Mouse (Mus musculus): ENCODE results near the gene Gm20388.
"Not testable (repeated sequence)": the region's sequence is repeated elsewhere in the genome, so short reads cannot be mapped to it uniquely, and the experiment has no call there.

Gm20388 gene

GRCm38 (mm10) chr8:123404521-123404920 lies 3493.9 kb downstream of the Gm20388 start:
- no peak for DNase-seq (ENCODE audit: low spot score)

- peak; percentile 54 for DNase-seq (ENCODE audit: low spot score)
Observed at GRCm38 (mm10) chr8:123406786-123407185, 3496.1 kb downstream of the Gm20388 start, which contains the start of gene Mc1r. Mc1r (plus strand) TSS chr8:123407107.

GRCm38 (mm10) chr8:123407612-123408011 lies 3497.0 kb downstream of the Gm20388 start:
- DNase-seq (ENCODE audit: low spot score): no peak

DNA sequence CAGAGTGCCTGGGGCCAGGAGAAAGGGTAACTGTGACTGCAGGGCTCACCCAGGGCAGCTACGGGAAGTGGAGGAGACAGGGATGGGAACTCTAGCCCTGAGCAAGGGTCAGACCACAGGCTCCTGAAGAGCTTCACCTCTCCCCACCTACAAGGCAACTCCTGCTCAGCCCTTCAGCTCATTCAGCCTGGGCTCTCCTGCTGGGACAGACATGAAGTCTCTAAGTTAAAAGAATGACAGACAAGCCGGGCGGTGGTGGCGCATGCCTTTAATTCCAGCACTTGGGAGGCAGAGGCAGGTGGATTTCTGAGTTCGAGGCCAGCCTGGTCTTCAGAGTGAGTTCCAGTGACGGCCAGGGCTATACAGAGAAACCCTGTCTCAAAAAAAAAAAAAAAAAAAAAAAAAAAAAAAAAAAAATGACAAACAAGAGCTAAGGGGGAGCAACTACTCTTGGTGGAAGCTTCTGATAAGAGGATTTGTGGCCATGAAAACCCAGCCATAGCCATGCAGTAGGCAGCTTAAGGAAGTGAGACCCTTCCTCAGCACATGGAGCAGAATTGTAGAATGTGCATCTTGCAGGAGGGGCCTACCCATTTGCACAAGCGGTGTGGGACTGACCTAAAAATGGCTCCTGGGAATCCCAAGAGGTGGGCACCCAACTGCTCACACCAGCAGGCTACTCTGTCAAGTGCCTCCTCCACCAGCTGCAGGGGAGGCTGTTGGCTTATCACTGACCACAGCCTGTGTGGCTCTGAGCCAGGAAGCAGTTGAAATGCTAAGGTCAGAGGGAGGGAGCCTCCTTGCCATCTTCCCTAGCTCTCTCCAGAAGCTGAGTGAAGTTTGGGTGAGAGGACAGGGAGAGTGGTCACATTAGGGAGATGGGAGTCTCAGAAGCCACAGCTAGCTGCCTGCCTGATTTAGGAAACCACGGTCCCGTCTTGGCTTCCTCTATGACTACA lies 3498.2 kb downstream of the Gm20388 start:
- peak; percentile 55 for DNase-seq (ENCODE audit: low spot score)

DNA sequence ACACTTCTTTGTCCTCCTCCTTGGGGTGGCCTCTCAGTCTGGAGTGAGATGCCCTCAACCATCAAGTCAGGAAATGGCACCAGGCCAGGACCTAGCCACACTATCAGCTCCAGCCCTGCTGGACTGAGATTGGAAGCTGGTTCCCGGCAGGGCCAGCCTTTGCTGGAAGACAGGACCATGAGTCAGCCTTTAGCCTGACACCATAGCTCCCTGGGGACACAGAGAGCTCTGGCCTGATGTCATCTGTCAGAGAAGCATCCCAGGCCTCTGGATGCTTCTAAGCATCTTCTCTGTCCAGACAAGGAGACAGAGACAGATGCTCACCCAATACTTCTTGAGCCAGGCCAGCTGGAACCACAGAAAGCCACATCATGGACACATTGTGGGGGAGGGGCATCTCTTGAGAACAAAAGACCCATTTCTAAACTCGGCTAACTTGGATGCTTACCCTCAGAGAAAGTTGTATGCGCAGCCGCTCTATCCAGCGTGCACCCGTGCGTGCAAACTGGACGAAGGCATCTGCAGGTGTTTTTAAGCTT lies 3499.5 kb downstream of the Gm20388 start:
- no peak for DNase-seq (ENCODE audit: low spot score)

DNA sequence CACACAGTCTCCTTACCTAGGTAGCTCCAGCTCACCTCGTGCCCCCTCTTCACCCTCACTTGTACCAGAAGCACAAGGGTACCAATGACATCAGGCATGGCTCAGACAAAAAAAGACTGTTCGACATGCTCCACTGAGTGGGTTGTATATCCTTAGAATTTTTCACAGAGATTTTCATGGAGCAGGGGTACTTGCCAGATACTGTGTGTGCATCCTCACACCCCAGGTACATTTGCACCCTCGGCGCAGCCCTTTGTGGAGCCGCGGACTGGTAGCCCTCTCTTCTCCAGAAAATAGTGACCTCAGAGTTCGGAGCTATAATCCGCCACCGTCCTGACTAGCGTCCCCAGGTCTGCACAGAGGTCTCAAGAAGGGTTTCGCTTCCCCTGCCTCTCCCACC lies 3500.1 kb downstream of the Gm20388 start:
- DNase-seq (ENCODE audit: low spot score): no peak

DNA sequence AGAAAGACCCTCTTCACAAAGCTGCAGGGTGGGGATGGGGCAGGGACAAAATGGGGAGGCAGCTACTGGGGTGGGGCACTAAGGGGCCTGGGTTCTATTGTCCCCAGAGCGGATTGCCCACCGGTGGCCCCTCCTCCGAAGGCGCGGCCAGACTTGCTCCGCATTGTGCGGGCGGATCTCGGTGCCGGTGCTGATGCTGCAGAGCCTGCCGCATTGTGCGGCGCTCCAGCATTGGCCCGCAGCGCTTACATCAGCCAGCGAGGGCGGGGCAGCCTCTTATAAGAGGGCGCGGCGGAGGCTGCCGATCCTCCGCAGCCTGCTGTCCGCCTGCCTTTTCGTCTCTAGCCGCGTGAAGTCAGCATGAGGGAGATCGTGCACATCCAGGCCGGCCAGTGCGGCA lies 3500.6 kb downstream of the Gm20388 start, which contains the start of gene Tubb3:
TSS of gene Tubb3 (plus strand) at position 179 of the 400 bp plus-strand sequence.
- DNase-seq (ENCODE audit: low spot score): peak; percentile 70

GRCm38 (mm10) chr8:123411781-123412327 lies 3501.2 kb downstream of the Gm20388 start:
- no peak for DNase-seq (ENCODE audit: low spot score)

DNA sequence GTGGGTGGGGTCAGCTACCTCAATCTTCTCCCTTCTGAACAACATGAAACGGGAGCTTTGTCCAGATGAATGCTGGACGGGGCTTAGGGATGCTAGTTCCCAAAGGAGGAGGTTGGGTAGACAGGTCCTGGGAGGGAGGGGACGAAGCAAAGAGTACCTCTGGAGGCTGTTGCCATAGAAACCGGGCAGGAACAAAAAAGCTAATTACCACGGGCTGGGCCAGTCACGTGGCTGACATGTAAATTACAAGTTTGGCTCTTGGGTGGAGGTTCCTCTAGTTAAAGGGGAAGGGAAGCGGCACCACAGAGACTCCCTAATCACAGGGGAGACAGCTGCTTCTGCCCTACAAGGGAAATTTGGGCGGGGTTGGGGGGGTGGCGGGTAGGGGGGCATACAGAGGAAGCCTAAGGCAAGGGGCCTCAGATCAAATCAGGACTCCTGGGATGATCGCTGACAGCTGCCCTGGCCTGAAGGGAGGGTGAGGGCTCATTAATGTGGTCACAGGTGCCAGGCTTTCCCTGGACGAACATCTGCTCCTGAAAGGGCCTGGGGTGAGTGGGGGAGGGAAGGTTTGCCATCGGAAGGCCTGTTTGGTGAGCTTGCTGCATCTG lies 3502.0 kb downstream of the Gm20388 start:
- no peak for DNase-seq (ENCODE audit: low spot score)

- no peak for DNase-seq (ENCODE audit: low spot score)
Observed at GRCm38 (mm10) chr8:123414255-123414654, 3503.6 kb downstream of the Gm20388 start.

DNA sequence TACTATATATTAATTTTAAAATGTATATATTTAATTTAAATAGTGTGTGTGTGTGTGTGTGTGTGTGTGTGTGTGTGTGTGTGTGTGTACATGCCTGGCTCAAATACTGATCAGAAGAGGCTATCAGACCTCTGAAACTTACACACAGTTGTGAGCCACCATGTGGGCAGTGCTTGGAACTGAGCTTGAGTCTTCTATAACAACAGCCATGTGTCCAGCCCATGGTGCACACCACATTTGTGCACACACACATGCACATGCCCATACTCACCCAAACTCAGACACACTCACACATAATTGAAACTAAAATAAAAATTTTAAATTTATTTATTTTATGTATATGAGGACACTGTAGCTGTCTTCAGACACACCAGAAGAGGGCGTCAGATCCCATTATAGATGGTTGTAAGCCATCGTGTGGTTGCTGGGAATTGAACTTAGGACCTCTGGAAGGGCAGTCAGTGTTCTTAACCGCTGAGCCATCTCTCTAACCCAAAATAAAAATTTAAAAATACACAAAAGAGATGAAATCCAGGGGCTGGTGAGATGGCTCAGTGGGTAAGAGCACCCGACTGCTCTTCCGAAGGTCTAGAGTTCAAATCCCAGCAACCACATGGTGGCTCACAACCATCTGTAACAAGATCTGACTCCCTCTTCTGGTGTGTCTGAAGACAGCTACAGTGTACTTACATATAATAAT lies 3504.5 kb downstream of the Gm20388 start:
- DNase-seq (ENCODE audit: low spot score): not testable (repeated sequence)

DNA sequence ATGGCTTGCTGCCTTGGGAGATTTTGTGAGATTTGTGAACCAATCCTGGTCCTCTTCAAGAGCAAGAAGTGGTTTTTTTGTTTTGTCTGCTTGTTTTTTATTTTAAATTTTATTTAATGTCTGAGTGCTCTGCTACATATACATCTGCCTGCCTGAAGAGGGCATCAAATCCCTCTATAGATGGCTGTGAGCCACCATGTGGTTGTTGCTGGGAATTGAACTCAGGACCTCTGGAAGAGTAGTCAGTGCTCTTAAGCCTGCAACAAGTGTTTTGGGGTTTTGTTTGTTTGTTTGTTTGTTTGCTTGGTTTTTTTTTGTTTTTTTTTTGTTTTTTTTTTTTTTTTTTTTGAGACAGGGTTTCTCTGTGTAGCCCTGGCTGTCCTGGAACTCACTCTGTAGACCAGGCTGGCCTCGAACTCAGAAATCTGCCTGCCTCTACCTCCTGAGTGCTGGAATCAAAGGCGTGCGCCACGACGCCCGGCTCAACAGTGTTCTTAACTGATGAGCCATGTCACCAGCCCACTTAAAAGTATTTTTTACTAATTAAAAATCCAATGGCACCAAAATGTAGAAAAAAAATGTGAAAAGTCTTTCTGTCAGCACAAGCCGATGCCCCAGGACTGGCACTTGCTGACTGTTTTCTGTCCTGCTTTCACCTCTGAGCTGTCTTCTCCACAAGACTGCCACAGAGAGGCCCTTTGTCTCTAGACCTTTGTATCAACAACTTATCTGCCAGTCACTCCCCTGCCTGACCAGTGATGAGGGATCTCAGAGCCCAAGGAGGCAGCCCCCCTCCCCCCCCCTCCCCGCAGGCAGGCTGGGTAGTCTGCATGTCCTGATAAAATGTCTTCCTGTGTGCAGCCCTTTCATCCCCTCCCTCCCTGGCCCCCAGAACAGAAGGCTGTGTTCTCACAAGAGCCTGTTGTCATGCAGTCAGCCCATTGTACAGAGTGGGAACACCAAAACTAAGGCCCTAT lies 3505.6 kb downstream of the Gm20388 start:
- DNase-seq (ENCODE audit: low spot score): no peak

DNA sequence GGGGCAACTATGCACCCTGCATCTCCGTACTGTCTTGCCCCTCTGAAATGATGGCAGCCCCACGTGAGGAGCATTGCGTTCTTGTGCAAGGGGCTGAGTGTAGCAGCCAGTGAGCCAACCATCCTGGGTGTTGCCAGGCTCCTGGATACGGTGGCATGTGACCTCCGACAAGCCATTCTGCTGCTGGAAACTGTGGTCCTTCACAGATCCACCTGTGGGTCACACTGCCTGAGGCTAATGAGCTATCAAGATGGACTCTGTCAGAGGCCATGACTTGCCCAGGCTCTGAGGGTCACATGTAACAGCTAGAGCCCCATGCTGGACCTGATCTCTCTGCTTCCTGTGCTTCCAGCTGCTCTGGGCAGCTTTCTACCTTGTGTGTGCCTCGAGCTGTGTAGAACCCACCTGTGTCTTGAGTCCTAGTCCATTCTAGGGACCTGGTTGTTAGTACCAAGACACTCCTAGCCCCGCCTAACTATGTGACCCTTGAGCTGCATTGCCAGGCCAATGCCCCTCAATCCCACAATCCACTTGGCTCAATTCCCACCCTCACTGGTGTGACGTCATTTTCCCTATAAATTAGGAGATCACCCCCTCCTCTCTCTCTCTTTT lies 3506.4 kb downstream of the Gm20388 start:
- no peak for DNase-seq (ENCODE audit: low spot score)

DNA sequence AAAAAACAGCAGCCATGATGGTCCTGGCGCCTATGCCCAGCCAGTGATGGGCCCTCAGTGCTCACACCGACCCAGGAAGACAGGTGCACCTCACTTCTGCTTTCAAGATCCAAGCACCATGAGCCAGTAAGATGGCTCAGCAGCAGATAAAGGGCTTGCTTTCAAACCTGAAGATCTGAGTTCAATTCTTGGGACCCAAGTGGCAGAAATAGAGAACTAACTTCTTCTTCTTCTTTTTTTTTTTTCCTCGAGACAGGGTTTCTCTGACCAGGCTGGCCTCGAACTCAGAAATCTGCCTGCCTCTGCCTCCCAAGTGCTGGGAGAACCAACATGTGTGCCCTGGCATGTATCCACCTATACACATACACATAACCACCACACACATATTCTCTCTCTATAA lies 3509.1 kb downstream of the Gm20388 start:
- no peak for DNase-seq (ENCODE audit: low spot score)

DNA sequence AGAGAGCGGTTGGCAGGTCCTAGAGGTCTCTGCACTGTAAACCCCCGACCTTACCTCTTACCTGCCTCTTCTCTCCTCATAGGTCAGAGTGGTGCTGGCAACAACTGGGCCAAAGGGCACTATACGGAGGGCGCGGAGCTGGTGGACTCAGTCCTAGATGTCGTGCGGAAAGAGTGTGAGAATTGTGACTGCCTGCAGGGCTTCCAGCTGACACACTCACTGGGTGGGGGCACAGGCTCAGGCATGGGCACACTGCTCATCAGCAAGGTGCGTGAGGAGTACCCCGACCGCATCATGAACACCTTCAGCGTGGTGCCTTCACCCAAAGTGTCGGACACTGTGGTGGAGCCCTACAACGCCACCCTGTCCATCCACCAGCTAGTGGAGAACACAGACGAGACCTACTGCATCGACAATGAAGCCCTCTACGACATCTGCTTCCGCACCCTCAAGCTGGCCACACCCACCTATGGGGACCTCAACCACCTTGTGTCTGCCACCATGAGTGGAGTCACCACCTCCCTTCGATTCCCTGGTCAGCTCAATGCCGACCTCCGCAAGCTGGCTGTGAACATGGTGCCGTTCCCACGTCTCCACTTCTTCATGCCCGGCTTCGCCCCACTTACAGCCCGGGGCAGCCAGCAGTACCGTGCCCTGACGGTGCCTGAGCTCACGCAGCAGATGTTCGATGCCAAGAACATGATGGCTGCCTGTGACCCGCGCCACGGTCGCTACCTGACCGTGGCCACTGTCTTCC lies 3510.1 kb downstream of the Gm20388 start:
- no peak for DNase-seq (ENCODE audit: low spot score)

DNA sequence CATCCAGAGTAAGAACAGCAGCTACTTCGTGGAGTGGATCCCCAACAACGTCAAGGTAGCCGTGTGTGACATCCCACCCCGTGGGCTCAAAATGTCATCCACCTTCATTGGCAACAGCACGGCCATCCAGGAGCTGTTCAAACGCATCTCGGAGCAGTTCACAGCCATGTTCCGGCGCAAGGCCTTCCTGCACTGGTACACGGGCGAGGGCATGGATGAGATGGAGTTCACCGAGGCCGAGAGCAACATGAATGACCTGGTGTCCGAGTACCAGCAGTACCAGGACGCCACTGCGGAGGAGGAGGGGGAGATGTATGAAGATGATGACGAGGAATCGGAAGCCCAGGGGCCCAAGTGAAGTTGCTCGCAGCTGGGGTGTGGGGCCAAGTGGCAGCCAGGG lies 3510.7 kb downstream of the Gm20388 start:
- DNase-seq (ENCODE audit: low spot score): no peak

- peak; percentile 53 for DNase-seq (ENCODE audit: low spot score)
Observed at GRCm38 (mm10) chr8:123422056-123422780, 3511.6 kb downstream of the Gm20388 start.

GRCm38 (mm10) chr8:123422781-123423159 lies 3512.1 kb downstream of the Gm20388 start:
- no peak for DNase-seq (ENCODE audit: low spot score)

DNA sequence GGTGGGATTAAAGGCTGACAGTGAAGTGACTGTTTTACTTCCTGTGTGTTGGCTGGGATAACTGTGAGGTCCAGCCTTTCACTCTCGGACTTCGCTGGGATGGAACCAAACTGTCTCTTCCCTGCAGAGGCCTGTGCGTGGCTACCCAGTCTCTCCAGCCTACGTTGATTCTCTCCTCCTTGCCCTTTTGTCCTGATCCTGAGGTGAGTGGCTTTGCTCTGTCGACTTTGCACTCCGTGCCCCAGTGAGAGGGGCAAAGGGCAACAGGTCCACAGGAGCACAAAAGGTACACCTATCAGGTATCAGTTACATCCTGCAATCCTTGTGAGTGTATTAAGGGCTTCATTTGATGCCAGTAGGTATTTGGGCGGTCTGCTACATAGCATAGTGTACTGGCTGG lies 3512.8 kb downstream of the Gm20388 start, which contains the start of gene Def8:
TSS of gene Def8 (plus strand) at position 87 of the 400 bp plus-strand sequence.
- no peak for DNase-seq (ENCODE audit: low spot score)
